Mouse (Mus musculus) lung, adult 2 months (tissue): ENCODE data around the gene Arhgap27. TPM values are rescaled to one million over a fixed set of nuclear protein-coding genes. Genes with fewer than 3 reads are reported as not detected.

Source experiments
- DNase-seq: peaks from one replicate; pipeline ENCODE4 v3.0.0; 2022
- H3K4me1 ChIP-seq: fragments of 200-500 bp; 2 replicates; pipeline ENCODE4 v1.6.1; 2011; ENCODE audit warnings: low read length; ENCODE audit not compliant: control insufficient read depth, insufficient read depth
- H3K4me3 ChIP-seq: fragments of 200-500 bp; replicated peaks from 2 replicates; pipeline ENCODE3; 2011; ENCODE audit warnings: low read depth, mild to moderate bottlenecking, control low read depth, low read length; ENCODE audit errors: extremely low read depth
- CTCF ChIP-seq: fragments of 200-500 bp; IDR thresholded peaks from 2 replicates; pipeline ENCODE4 v1.5.1; 2011; ENCODE audit warnings: mild to moderate bottlenecking, low read length, control low read depth; ENCODE audit not compliant: insufficient read depth
- POLR2A ChIP-seq: fragments of 200-500 bp; IDR thresholded peaks from 2 replicates; pipeline ENCODE4 v1.6.1; 2011; ENCODE audit warnings: low read depth, mild to moderate bottlenecking, control low read depth, low read length, borderline replicate concordance; ENCODE audit errors: extremely low read depth
- WGBS: fragments of 180-500 bp; shearing (Covaris S2); methylation state at CpG from one replicate; pipeline ENCODE4 v1.1.7; 2018; 5-methylcytosine and 5-hydroxymethylcytosine counted together
- polyA plus RNA-seq: library from polyadenylated mRNA; depleted of rRNA; stranded (reverse); fragments of >200 nt; gene quantifications from 2 replicates; pipeline ENCODE4 v1.2.3, GENCODE M21; 2012

The Arhgap27 gene
- polyA plus RNA-seq, 1 experiment, result 71.4 TPM

DNA sequence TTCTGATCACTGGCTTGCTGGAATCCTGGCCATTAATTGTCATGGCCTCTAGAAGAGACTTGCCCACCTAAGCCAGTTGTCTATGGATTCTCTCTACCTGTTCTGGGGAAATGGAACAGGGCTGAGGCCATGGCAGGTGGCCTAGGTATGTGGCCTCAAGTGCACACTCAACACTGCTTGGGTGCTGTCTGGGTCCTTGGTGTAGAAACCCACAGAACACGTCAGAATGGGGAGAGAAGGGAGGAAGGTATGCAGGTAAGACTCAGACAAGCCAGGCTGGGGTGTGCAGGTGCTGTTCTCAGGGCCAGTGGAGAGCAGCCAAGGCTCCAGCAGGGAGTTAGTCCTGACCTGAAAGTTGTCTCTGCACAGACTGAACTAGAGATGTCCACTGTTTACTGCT, 45.5 kb downstream of the Arhgap27 start:
- WGBS, result 63% methylated on average over 1 of the region's 1 CpGs
- Histone ChIP-seq H3K4me3 (no peak overlapping the region), H3K4me1 (no peaks in the 10 kb centered on the region)
- no peak for TF ChIP-seq CTCF
- TF ChIP-seq POLR2A, result no peak
- DNase-seq, result no peak

DNA sequence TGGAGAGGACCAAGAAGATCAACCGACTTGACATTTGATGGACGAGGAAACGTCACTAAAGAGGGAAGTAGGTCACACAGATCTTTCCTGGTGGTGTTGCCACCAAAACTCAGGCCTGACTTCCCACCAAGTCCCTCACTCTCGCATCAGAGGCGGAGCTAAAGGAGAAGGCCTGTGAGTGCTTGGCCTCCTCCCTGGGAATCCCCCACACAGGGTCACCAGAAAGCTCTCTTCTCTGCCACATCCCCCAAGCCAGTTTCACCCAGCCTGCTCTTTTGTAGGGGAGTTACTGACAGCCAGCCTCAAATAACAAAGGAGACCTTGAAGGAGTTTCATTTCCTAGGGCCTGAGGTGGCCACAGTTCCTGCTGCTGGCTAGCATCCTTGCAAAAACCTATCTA, 48.1 kb downstream of the Arhgap27 start:
- Histone ChIP-seq H3K4me1 (peaks cover 4% of the 10 kb centered on the region), H3K4me3 (no peak overlapping the region)
- TF ChIP-seq POLR2A, result no peak
- no peak for TF ChIP-seq CTCF
- no peak for DNase-seq
- WGBS, result 65% methylated on average over 5 of the region's 5 CpGs

DNA sequence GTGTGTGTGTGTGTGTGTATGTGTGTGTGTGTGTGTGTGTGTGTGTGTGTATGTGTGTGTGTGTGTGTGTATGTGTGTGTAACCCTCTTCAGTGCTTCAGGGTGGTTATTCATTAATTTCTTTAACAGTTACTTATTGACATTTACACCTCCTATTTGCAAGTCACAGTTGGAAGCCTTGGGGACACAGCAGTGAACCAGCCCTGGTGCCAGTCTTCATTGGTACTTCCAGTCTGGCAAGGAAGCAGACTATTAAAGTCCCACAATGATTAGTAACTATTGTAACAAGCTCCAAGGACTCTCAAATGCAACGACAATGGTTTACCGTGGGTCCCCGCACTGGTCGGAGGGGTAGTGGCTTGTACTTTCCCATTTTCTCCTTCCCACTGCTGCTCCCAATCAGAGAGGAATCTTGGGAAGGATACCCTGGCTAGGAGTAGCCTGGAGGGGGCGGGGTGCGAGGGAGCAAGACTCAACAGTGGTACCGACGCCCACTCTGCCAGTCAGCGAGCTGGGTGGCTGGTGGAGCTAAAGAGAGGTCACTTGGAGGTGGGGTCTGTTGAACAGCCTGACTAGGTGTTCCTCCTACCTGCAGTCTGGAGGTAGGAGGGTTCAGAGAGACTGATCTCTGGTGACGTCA, 48.6 kb downstream of the Arhgap27 start:
- TF ChIP-seq POLR2A (no peak), CTCF (no peak)
- WGBS, result 70% methylated on average over 10 of the region's 10 CpGs
- Histone ChIP-seq H3K4me3 (no peak overlapping the region), H3K4me1 (peaks cover 4% of the 10 kb centered on the region)
- no peak for DNase-seq

DNA sequence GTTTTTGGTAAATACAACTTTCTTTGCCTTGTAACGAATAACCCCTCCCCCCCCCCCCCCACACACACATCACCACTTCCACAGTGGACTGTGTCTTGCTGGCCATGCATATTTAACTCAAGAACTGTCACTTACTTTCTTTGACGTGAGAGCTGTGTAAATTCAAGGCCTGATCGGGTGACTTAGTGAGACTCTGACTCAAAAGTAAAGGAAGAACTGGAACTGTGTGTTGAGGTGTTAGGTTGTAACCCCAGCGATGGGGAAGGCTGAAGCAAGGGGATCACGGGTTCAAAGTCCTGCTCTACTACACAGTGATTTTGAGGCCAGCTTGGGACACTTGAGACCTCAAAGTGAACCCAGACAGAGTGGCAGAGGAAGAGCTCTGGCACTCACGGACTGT, 50.0 kb downstream of the Arhgap27 start:
- TF ChIP-seq POLR2A (no peak), CTCF (no peak)
- DNase-seq, result no peak
- Histone ChIP-seq H3K4me3 (no peak overlapping the region), H3K4me1 (peaks cover 4% of the 10 kb centered on the region)
- 79% methylated on average over 6 of the region's 6 CpGs for WGBS

DNA sequence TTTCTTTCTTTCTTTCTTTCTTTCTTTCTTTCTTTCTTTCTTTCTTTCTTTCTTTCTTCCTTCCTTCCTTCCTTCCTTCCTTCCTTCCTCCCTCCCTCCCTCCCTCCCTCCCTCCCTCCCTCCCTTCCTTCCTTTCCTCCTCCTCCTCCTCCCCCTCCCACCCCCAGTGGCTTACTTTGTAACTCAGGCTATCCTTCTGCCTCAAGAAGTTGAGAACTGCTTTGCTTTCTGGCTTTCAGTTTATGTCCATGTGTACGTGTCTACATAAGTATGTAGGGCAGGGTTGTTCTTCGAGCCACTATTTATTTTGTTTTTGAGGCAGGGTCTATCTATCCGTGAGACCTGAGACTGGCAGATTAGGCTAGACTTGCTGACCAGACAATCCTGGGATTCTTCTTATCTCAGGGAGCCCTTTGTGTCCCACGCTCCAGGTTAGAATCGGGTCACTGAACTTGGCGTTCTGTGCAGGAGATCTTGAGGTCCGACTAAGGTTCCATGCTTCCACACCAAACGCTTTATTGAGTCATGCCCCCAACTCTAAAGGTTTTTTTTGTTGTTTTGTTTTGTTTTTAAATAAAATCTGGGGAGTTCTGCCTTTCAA, 50.7 kb downstream of the Arhgap27 start:
- TF ChIP-seq CTCF, result no peak
- no peak for TF ChIP-seq POLR2A
- no peak for DNase-seq
- Histone ChIP-seq H3K4me3 (no peak overlapping the region), H3K4me1 (peaks cover 7% of the 10 kb centered on the region)
- WGBS, result 72% methylated on average over 8 of the region's 8 CpGs

DNA sequence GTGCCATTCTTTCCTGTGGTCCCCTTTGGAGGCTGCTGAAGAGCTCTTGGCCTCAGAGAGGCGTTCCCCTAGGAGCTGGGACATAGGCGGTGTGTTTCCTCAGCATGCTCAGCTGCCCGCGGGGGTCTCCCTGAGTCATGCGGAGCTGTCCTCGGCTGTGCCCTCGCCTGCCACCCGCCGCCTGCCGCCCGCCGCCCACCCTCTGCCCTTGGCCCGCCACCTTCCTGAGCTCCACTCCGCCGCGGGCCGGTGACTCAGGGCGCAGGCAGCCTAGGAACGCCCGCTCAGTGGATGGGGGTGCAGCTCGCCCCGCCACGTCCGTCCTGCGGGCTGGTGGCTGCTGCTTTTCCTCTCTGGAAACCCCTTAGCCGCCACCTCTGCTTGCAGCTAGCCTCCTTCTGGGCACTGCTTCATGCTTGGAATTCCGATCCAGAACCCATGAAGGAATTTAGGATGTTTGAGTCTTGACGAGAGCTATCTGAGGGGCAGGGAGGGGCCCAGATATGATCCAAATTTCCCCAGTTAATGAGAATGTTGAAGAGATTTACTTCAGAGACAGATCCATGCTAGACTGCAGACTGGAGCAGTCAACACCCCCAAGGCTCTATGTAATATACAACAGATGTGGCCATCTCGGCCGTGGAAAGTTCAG, 51.4 kb downstream of the Arhgap27 start:
- 3% methylated on average over 29 of the region's 30 CpGs for WGBS
- peak overlapping the region; percentile 47 for H3K4me3 ChIP-seq
- DNase-seq, result peak; percentile 58
- H3K4me1 ChIP-seq, result peaks cover 7% of the 10 kb centered on the region
- TF ChIP-seq CTCF, result no peak
- TF ChIP-seq POLR2A, result no peak

DNA sequence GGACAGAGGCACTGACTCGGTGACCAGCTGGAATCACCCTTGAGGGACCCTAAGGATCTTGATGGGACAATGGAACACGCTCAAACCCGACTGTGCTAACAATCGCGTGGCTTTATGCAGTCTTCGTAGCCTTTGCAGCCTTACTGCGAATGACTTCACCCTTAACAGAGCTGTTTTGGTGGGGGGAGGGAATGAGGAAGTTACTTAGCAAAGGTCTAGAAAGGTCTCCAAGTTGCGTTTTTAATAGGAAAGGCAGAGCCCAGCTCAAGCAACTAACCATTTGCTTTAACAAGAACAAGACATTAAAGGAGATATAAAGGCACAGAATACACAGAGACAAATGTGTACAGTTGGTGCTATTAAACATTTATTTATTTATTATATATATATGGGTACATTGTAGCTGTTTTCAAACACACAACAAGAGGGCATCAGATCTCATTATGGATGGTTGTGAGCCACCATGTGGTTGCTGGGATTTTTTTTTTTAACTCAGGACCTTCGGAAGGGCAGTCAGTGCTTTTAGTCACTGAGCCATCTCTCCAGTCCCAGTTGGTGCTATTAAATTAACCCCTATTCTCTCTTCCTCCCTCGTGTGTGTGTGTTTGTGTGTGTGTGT, 53.4 kb downstream of the Arhgap27 start:
- DNase-seq, result no peak
- no peak for TF ChIP-seq POLR2A
- TF ChIP-seq CTCF, result no peak
- 56% methylated on average over 10 of the region's 10 CpGs for WGBS
- Histone ChIP-seq H3K4me3 (no peak overlapping the region), H3K4me1 (peaks cover 7% of the 10 kb centered on the region)

DNA sequence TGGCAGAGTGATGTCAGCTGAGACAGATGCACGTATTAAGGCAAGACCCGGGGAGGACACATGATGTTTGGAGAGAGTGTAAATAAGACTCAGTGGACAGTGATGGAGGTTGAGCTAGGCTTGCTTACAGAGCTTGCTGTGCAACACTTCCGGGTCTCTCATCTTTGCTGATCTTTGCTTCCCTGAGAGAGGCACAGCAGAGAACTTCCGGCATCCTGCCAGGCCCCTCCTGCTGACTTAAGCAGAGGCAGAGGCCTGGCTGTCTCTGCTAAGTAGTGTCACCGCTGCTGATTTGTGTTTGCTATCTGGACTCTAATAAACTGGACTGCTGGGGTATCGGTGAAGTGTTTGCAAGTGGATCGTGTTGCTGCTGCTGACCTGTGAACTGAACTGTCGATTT, 55.6 kb downstream of the Arhgap27 start:
- Histone ChIP-seq H3K4me3 (no peak overlapping the region), H3K4me1 (peaks cover 7% of the 10 kb centered on the region)
- DNase-seq, result no peak
- TF ChIP-seq CTCF (no peak), POLR2A (no peak)
- WGBS, result 35% methylated on average over 8 of the region's 8 CpGs

DNA sequence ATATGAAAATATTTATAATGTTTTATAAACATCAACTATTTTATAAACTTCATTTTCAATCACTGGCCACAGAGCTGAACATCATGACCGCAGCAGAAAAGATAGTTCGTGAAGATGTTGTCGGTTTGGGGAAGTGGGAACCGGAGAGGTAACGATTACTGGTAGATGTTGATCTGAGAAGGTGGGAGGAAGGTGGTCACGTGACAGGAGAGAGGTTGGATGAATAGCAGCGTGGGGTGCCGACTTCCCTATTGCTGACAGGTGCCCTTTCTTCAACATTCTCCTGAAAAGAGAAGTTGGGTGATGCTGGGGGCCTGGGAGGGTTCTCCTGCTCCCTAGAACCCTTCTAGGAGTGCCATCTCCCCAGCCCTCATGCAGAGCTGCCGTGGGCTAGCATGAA, 59.0 kb downstream of the Arhgap27 start:
- TF ChIP-seq POLR2A (no peak), CTCF (no peak)
- DNase-seq, result no peak
- H3K4me3 ChIP-seq, result no peak overlapping the region
- 69% methylated on average over 9 of the region's 9 CpGs for WGBS
- H3K4me1 ChIP-seq, result peaks cover 2% of the 10 kb centered on the region; the same call in 1 of the 2 replicates
